Mouse (Mus musculus) megakaryocyte progenitor cell, adult 5-6 weeks (primary cell): ENCODE results near the gene Ucma. TPM values are rescaled to one million over a fixed set of nuclear protein-coding genes. Genes with fewer than 3 reads are reported as not detected.

Source experiments
- total RNA-seq, 2 experiments: library from RNA; stranded (forward) in 1 of 2; stranded (reverse) in 1 of 2; fragments of 157-497, 149-512 nt in 1 of 2; fragments of 200-1000 nt in 1 of 2; gene quantifications; 2 replicates each; pipeline versions ENCODE4 v1.2.3 to v1.2.4; 2015 to 2017

Ucma gene
- total RNA-seq, 2 experiments from 2014 or later, result not detected

Other genes starting within 250 kb of the Ucma start
- gene Sephs1, start 94.6 kb upstream of the Ucma start, total RNA-seq (2015), result 29.3 and 32.5 TPM in 2 replicates
- gene Sephs1, start 94.6 kb upstream of the Ucma start, total RNA-seq (2017), result 30.2 and 42.7 TPM in 2 replicates
- gene Phyh, start 57.1 kb upstream of the Ucma start, total RNA-seq (2015), result 79.9 and 87.4 TPM in 2 replicates
- gene Phyh, start 57.1 kb upstream of the Ucma start, total RNA-seq (2017), result 38.5 and 41.9 TPM in 2 replicates
- 66.4 and 68.7 TPM in 2 replicates for gene Mcm10, start 36.7 kb downstream of the Ucma start, total RNA-seq (2015)
- gene Mcm10, start 36.7 kb downstream of the Ucma start, total RNA-seq (2017), result 75.6 and 83.8 TPM in 2 replicates
- gene Optn, start 87.9 kb downstream of the Ucma start, total RNA-seq (2015), result 6.6 and 10.1 TPM in 2 replicates
- 19.8 and 30.8 TPM in 2 replicates for gene Optn, start 87.9 kb downstream of the Ucma start, total RNA-seq (2017)
- gene Ccdc3, start 161.7 kb downstream of the Ucma start, total RNA-seq (2015), result not detected in 2 replicates
- gene Ccdc3, start 161.7 kb downstream of the Ucma start, total RNA-seq (2017), result not detected in 2 replicates